Mouse (Mus musculus) liver, embryonic 14.5 days (tissue): ENCODE measurements around the gene Rbm47.

Experiments used
- CTCF ChIP-seq: IDR thresholded peaks from 2 replicates; pipeline ENCODE4 v1.5.1; 2016; ENCODE audit warnings: antibody characterized with exemption, low read depth, control low read depth
- EP300 ChIP-seq: IDR thresholded peaks from 2 replicates; pipeline ENCODE4 v1.6.1; 2016; ENCODE audit warnings: antibody characterized with exemption, low read depth

DNA sequence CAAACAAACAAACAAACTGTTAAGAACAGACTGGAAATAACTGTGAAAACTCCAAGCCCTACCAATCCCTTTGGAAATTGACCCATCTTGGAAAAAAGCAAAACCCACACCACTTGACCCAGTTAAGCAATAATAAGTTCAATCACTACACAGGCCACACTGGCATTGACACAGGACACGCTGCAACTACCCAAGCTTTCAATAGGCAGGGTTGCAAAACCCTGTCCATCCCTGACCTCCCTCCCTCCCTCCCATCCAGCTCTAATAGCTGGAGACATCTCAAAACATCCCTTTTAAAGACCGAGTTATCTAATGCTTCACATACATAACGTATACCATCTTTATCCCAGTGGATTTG lies 37.1 kb downstream of the Rbm47 start:
- TF ChIP-seq CTCF (no peak), EP300 (no peak)
